Mouse (Mus musculus) heart, postnatal 25 days (tissue): ENCODE data around the gene Clasrp. TPM values are rescaled to one million over a fixed set of nuclear protein-coding genes. Genes with fewer than 3 reads are reported as not detected.
"Not testable (repeated sequence)": the region's sequence is repeated elsewhere in the genome, so short reads cannot be mapped to it uniquely, and the experiment has no call there.

Source experiments
- DNase-seq: peaks from one replicate; pipeline ENCODE4 v3.0.0; 2022; ENCODE audit warnings: low spot score
- intact Hi-C: fragments of 180-260 bp; cut with DNase I; formaldehyde crosslinking; loops from one replicate; pipeline ENCODE4 v1.15.1; 2025
- total RNA-seq, 2 experiments: library from RNA; stranded (reverse); gene quantifications; 2 replicates each; pipeline ENCODE4 v1.2.3; 2021

The Clasrp gene
- total RNA-seq, 2 experiments from 2014 or later = 14.5 to 20.5 TPM

DNA sequence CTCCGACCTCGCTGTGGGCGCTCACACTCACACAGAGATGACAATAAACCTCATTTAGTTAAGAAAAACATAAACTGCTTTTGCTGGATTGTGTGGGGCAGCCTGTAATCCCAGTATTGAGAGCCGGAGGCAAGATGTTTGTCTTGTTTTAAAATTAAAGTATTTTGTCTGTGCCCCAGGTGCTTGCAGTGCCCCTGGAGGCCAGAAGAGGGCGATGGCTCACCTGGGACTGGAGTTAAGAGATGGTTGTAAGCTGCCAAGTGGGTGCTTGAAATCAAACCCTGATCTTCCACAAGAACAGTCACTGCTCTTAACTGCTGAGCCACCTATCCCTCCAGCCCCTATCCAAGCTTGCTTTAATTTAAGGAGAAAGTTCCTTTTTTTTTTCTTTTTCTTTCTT is 6.7 kb upstream of the Clasrp start:
- no peak for DNase-seq
- intact Hi-C loops = no loop called here

DNA sequence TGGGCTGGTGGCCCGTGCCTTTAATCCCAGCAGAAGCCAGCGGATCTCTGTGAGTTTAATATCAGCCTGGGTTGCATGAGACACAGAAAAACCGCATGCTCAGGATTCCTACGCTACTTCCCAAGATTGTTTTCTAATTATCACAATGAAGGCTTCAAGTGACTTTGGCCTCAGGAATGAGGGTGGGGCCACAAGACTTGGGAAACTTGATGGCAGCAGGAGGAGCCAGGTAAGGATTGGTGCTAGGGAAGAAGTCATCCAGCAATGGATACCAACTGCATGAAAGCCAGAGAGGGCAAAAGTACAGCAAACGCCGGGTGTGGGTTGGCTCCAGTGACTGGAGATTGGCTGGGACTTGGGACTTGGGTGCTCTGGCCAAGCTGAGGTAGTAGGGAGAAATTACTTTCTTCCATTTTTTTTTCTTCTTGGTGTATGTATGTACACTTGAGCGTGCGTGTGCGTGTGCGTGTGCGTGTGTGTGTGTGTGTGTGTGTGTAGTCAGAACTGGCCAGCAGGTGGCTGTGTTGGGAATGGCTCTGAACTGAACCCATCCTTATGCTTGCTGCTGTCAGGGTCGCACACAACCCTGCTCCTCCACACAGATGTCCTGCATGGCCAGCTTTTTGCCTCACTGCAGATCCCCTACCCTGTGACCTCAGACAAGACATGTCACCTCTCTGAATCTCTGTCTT is 5.5 kb upstream of the Clasrp start:
- no peak for DNase-seq
- intact Hi-C loops = no loop called here

DNA sequence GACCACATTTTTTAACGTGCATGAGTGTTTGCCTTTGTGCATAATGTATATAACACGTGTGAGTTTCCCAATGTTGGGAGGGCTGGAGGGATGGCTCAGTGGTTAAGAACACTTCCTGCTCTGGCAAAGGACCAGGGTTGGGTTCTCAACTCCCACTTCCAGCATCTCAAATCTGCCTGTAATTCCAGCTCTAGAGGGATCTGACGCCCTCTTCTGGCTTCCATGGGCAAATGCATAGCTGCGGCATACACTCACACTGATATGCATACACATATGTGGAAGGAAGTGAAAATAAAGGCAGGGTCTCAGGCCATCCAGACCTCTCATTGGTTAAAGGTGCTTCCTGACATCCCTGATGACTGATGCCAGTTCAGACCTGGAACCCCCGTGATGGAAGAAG is 3.0 kb upstream of the Clasrp start:
- intact Hi-C loops = no loop called here
- DNase-seq = no peak

DNA sequence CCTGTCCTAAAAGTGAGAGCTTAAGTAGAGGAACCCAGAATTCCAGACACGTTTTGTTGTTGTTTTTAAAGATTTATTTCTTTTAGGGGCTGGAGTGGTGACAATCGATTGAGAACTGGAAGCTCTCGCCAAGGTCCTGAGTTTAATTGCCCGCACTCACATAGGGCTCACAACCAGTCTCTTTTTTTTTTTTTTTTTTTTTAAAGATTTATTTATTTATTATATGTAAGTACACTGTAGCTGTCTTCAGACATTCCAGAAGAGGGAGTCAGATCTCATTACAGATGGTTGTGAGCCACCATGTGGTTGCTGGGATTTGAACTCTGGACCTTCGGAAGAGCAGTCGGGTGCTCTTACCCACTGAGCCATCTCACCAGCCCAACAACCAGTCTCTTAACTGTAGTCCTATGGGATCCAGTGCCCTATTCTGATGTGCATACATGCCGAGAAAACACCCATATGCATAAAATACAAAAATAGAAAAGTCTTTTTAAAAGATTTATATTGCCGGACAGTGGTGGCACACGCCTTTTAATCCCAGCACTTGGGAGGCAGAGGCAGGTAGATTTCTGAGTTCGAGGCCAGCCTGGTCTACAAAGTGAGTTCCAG is 424 bp upstream of the Clasrp start:
- DNase-seq, intact Hi-C loops: not testable (repeated sequence)

DNA sequence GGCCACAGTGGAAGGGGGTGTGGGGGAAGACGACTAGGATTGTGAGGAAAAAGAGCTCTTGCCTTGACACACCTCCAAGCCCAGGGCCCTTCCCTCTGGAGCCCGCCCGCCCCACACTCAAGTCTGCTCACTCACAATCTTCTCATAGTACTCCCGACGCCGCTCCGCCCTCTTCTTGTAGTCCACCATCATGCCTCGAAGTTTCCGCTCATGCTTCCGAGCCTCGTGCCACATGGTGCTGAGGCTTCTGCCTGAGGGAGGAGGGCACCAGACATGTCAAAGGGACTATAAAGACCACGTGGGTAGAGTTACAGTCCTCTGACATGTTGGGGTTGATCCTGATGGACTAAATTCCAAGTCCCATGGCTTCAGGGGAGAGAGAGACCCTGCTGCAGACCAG is 1.2 kb downstream of the Clasrp start:
- DNase-seq = no peak
- intact Hi-C loops = no loop called here

DNA sequence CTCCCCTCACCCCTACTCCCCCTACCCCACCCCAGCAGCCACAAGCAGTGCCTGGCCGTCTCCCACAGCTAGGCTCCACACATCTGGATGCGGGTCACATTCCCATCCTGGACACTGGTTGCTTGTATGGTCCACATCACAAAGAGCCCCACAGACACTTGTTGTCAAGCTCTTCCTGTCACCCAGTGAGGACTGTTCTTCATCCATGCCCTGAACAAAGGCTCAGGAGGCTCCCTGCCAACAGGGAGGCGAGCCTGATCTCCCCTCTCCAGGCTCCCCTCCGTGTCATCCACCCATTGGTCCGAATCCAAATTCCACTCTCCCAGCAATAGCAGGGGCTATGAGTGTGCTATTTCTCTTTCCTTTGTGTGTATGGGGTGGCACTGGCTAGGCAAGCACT is 3.7 kb downstream of the Clasrp start:
- intact Hi-C loops = no loop called here

DNA sequence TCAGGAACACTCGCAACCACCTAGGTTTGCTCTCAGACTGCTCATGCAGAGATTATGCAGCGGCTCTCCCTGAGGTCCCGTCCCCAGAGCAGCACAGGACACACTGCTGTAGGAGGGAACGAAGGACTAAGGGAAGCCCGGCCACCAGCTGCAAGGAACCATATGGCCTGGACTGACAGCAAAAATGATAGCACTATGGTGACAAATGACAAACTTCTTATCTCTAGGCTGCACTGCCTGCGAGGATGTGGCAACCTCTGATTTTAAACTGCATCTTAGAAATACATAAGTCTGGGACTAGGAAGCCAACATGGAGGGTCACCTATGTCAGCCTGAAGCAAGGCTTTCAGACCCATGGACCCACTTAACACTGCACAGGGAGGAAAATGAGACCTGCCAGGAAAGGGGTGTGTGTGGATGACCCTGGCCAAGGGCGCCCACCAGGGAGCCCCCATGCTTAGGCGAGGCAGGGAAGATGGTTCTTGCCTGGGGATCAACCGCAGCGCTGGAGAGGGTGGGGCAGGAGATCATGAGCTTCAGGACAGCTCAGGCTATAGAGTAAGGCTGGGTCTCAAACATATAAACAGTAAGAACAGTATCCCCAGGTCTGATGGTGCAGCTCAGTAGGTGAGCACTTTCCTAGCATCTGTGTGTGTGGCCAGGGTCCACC is 11.1 kb downstream of the Clasrp start:
- intact Hi-C loops = no loop called here
- DNase-seq = no peak

More for the DNA sequence above, 3.7 kb downstream of the Clasrp start:
- no peak for DNase-seq

DNA sequence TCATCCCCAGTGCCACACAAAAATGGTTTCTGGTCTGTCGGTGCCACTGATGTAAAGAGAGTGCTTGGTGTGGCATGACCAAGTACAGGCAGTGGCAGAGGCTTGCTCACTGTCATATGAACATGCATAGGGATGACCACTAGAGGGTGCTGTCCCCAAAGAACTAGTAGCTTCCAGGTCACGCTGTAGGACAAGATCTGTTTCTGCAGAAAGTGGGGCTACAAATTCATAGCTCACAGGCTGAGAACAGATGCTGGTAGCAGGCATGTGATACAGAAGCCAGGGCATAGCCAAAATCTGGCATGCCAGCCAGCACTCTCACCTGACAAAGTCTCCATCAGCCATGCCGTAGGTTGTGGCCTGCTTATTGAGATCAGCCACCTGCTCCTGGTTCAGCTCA is 14.4 kb downstream of the Clasrp start:
- intact Hi-C loops = no loop called here

DNA sequence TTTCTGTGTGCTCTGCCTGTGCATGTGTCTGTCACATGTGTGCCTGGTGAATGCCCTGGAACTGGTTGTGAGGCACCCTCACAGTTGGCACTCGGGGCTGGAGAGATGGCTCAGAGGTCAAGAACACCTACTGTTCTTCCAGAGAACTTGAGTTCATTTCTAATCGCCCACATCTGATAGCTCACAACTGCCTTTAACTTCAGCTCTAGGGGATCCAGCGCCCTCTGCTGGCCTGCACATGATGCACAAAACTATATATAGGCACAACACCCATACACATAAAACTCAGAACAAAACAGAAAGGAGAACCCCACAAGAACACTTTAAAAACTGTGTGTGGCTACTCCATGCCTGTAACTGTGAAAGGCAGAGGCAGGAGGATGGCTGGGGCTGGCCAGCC is 15.1 kb downstream of the Clasrp start:
- intact Hi-C loops = no loop called here

More for the DNA sequence above, 14.4 kb downstream of the Clasrp start:
- DNase-seq = no peak

DNA sequence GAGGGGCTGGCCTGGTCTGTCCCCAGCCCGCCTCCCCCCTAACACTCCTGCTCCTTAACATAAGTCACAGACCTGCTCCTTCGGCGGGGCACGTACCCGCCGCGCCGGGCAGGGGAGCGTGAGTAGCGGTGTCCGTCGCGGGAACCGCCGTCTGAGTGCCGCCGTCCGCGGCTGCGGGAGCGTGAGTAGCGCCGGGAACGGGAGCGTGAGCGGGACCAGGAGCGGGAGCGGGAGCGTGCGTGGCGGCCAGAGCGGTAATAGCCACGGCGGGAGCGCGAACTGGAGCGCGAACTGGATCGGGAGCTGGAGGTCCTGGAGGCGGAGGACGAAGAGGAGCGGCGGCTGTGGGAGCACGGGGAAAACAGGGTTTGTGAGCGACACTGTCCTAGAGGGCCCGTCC is 18.0 kb downstream of the Clasrp start:
- no peak for DNase-seq
- intact Hi-C loops = no loop called here

More for the DNA sequence above, 15.1 kb downstream of the Clasrp start:
- DNase-seq = no peak

DNA sequence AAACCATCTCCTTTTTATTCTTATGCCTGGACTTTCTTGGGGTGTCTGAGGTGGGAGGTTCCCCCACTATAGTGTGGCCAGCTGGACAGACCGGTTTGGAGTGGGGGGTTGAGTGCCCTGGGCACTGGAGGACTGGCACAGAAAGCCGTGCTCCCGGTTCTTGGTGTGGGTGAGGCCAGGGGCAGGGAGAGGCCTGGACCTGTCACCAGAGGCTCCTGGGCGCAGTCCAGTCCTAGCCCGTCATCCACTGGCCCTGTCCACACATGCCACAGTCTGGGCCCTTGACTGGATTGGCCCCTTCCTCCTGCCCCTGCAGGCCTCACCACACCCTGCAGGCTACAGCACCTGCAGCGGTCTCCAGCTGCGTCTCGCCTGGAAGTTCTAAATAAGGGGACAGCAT is 23.7 kb downstream of the Clasrp start:
- intact Hi-C loops = no loop called here
- DNase-seq = no peak

DNA sequence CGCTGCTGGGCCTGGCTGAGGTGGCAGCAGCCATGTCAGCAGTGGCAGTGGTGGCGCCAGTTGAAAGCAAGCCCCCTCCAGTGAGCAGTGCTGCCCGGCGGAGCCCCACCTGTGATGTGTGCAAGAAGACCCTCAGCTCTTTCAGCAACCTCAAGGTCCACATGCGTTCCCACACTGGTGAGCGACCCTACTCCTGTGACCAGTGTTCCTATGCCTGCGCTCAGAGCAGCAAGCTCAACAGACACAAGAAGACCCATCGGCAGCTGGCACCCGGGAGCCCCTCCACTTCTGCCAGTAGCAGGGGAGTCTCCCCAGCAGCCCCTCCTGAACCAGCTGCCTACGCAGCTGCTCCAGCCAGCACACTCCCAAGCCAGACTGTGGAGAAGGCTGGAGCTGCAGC is 24.5 kb downstream of the Clasrp start:
- intact Hi-C loops = no loop called here
- no peak for DNase-seq

DNA sequence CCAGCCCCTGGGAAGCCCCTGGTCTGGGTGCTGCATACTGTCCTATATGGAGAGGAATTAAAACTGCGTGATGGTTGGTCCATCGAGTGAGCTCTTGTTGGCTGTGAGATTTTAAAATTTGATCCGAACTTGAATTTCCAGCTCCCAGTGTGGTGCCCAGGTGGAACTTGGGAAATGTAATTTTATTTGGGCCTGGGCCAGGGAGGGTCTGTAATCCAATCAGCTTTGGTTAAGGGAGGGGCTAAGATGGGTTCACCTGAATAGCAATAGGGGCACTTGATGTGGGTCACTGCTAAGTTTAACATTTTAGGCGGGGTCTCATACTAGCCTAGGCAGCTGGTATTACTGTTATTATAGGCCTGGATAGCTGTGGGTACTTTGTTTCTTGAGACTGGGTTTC is 25.9 kb downstream of the Clasrp start:
- intact Hi-C loops = no loop called here
- no peak for DNase-seq

DNA sequence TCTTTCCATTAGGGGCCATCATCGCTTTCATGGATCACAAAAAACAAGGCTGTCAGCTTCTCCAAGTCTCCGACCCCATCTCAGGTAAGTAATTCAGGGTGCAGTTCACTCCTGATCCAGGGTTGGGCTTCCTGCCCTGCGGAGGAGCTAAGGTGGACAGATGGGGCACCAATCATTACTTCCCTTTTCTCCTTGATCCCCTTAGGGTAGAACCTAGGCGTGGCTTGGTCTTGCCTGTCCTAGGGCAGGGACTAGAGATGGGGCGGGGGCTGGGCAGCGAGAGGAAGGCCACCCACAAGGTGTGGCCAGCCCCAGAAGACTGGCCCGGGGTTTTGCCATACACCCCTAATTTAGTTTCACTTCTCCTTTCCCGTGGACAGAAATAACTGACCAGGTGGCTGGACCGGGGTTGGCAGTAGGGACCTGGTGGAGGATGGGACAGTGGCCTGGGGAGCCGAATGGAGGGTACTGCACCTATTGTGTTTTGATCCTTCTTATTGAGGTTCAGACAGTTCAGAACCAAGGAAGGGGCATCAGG is 26.3 kb downstream of the Clasrp start:
- intact Hi-C loops = no loop called here
- DNase-seq = no peak

DNA sequence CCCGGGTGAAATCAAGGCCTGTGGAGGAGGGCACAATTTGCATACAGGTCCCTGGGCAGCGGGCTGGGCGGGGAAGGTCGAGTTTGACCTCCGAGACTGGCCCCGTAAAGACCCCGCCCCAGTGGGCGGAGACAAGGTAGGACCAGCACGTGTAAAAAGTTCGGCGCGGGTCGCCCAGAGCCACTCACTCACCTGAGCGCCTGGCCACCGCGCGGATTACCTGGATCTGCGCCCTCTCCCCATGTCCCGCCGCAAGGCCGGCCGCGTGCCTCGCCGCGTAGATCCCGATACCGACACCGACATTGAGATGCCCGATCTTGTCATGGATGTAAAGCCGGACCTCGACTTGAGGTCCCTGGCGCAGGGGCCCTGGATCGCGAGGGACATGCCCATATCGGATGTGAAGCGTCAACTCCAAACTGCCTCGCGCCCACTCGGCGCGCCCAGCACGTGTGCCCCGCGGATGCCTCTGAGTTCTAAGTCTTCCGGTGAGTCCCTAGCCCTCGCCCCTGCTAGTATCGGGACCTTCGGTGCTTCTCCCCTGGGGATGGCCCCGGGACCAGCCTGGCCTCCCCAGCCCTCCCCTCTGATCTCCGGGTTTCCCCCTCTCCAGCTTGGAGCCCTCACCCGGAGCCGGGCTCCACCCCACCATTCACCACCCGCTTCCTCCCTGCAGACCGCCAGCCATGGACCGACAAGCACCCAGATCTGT is 27.0 kb downstream of the Clasrp start, which contains the start of the genes Zfp296 and Gemin7:
TSS of gene Zfp296 (plus strand) at position 147 of the 712 bp plus-strand sequence.
TSS of gene Gemin7 (minus strand) at position 455 of the 712 bp plus-strand sequence.
- intact Hi-C loops = no loop called here
- no peak for DNase-seq

DNA sequence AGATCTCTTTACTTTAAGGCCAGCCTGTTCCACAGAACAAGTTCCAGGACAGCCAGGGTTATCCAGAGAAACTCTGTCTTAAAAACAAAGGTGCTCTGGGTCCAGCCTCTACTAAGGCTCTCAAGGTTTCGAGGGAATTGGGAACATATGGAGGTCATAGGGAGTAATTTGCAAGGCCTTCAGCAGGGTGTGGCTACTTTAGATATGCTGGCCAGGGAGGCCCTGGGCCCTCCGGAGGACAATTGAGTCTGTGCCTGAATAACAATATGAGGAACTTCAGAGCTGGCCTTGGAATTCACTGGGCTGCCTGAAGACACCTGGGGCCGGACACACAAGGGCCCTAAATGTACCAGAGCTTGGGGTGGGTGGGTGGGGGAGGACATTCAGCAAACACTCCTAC is 28.7 kb downstream of the Clasrp start:
- intact Hi-C loops = no loop called here
- DNase-seq = no peak

DNA sequence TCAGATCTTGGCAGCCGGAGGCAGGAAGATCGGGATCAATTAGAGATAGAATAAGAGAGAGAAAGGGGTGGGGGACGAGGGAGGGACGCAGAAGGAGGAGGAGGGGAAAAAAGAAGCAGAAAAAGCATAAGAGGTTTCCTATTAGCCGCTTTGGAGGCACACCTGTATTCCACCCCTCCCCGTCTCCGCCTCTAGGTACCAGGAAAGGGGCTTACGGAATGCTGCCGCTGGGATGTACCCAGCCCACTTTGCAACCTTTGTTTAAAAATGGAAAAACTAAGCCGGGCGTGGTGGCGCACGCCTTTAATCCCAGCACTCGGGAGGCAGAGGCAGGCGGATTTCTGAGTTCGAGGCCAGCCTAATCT is 30.5 kb downstream of the Clasrp start:
- intact Hi-C loops = loop anchor here (2.0 to 5.0 kb wide), 2 partner anchors 67 to 116 kb away; partner anchors contain the start of gene Mark4

DNA sequence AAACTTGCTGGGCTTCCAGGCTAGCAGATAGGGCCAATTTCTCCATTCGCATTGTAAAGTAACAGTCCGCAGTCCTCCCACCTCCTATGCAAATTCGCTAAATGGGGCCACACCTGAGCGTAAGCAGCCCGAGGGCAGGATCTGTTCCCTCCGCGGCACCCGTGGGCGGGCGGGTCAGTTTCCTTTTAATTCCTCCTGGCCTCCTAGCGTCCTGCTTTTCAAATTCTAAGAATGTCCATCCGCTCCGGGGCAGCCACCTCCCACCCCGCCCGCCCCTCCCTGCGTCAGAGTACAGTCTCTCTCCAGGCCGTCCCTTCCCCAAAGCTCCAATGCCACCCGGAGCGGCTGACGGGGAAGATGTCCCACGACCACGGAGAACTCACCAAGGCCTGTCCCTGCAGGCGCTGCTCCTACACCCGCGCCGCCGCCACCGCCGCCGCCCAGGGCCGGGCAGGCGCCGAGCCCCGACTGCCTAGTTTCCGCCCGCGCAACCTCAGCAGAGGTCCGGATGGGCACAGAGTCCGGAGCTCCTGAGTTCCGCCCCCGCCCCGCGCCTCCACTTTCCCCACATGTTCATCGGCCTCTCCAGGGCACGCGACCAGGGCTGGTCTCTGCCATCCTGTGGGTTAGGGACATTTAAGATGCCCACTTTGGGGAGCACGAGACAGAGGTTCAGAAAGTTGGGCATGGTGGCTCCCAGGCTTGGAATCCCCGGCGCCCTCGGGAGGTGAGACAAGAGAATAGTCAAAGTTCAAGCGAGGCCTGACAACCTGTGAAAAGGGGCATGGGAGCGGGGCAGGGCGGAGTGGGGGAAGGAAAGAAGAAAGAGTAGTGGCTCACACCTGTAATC is 31.1 kb downstream of the Clasrp start:
- intact Hi-C loops = loop anchor here (2.0 to 5.0 kb wide), 2 partner anchors 66 to 116 kb away; partner anchors contain the start of gene Mark4
- peak; percentile 64 for DNase-seq

More for the DNA sequence above, 30.5 kb downstream of the Clasrp start:
- DNase-seq = no peak

DNA sequence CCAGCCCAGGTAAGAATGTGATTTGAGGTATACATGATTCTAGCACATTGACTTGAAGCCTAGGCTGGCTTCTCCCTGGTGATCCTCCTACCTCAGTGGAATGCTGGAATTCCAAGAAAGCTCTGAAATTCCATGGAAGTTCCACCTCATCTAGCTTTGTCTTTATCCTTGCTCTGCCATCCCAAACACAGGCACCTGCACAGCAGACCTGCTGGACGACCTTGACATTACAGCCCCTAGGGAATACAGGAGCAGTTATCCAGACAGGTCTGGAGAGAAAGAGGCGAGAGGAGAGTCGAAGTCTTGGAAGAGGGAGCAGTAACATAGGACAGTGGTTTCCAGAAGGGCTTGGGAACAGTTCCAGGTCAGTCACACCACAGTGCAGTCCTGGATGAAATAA is 34.6 kb downstream of the Clasrp start:
- DNase-seq = no peak
- intact Hi-C loops = loop anchor here (5.0 kb wide), 1 partner anchor 112 kb away; the partner anchor contains the start of gene Mark4
